Comparison of ENCODE assay signal across 8 mouse cellular contexts in genomic region chr6:77979241-77979961, GRCm38 (mm10). TPM values are rescaled to one million over a fixed set of nuclear protein-coding genes. Genes with fewer than 3 reads are reported as not detected.
A peak's percentile ranks its signal among the peaks of the same experiment; 100 is the strongest.
DNase-seq lines count a peak whose midpoint lies in the region; ATAC-seq and TF ChIP-seq lines count a peak whose summit lies in the region.

Gene Ctnna2 (minus strand): TSS chr6:77979699.

- H3K9ac ChIP-seq in intestine, embryonic 14.5 days (ENCODE audit: low read length) = 0 out of 2 replicates have a peak within 1 kb of the TSS, but pooled peaks have one; percentile 20

- peak; percentile 67; the same call in 1 of the 2 replicates for TF ChIP-seq POLR2A in cortical plate, adult 2 months (IDR thresholded peaks at IDR 0.05; ENCODE audit: extremely low read depth, insufficient read depth, low read length)

- H3K27me3 ChIP-seq in intestine, embryonic 14.5 days (replicated peaks; ENCODE audit: control insufficient read depth, insufficient read depth, low read length) = no peaks in the 10 kb centered on the region

- ATAC-seq in intestine, embryonic 14.5 days (replicated peaks; ENCODE audit: low FRiP score, low TSS enrichment, low read depth) = peak; percentile 95
- ATAC-seq in erythroblast, adult 5-6 weeks (replicated peaks; ENCODE audit: low FRiP score, poor library complexity, severe bottlenecking) = no peak

- peak; percentile 22; the same call in 1 of the 2 replicates for TF ChIP-seq CTCF in cortical plate, adult 2 months (IDR thresholded peaks at IDR 0.05; ENCODE audit: extremely low read depth, insufficient read depth, low read length)
- peak; percentile 69 for TF ChIP-seq CTCF in left cerebral cortex, adult 2 months (IDR thresholded peaks at IDR 0.05)

- H3K4me2 ChIP-seq in intestine, embryonic 14.5 days (ENCODE audit: low read length) = peak within 1 kb of the TSS; percentile 55

- peak; percentile 79 for DNase-seq in adrenal gland, postnatal 10 days
- peak; percentile 48 for DNase-seq in gastrocnemius, postnatal 25 days
- peak; percentile 90 for DNase-seq in intestine, embryonic 14.5 days (ENCODE audit: low spot score)
- peak; percentile 95 to 96 for DNase-seq in left cerebral cortex, adult 2 months (ENCODE audit: extremely low spot score in 1 of 2, low spot score in 2 of 2)
- peak; percentile 41 to 70 for DNase-seq in lung, postnatal 4 days
- DNase-seq in right cerebral cortex, postnatal 25 days = peak; percentile 95

- peak within 1 kb of the TSS; percentile 85 for H3K4me3 ChIP-seq in cortical plate, adult 2 months (ENCODE audit: insufficient read depth, low read length)
- peak within 1 kb of the TSS; percentile 40 for H3K4me3 ChIP-seq in intestine, embryonic 14.5 days (ENCODE audit: low read depth, low read length)
- H3K4me3 ChIP-seq in left cerebral cortex, adult 2 months = peak within 1 kb of the TSS; percentile 81

- intact Hi-C loops in left cerebral cortex, adult 2 months (cut with DNase I) = loop anchor here (5.0 kb wide), 5 partner anchors 42 to 348 kb away; no protein-coding TSS in a partner anchor

- H3K4me1 ChIP-seq in cortical plate, adult 2 months (ENCODE audit: control insufficient read depth, insufficient read depth, low read length) = no peaks in the 10 kb centered on the region; the same call in 1 of the 2 replicates
- peaks cover 5% of the 10 kb centered on the region for H3K4me1 ChIP-seq in intestine, embryonic 14.5 days (replicated peaks; ENCODE audit: control insufficient read depth, insufficient read depth, low read length)

- no peaks in the 10 kb centered on the region for H3K9me3 ChIP-seq in intestine, embryonic 14.5 days (ENCODE audit: control insufficient read depth, low read length)

- no peak within 1 kb of the TSS for H3K27ac ChIP-seq in cortical plate, adult 2 months (ENCODE audit: insufficient read depth, low read length)
- no peak within 1 kb of the TSS for H3K27ac ChIP-seq in intestine, embryonic 14.5 days (ENCODE audit: low read depth)
- H3K27ac ChIP-seq in left cerebral cortex, adult 2 months = peak within 1 kb of the TSS; percentile 95

- under 1% methylated on average over 43 of the region's 58 CpGs for WGBS in intestine, embryonic 14.5 days

- H3K36me3 ChIP-seq in intestine, embryonic 14.5 days (ENCODE audit: control insufficient read depth, insufficient read depth, low read length) = no peaks in the 10 kb centered on the region

RNA-seq across cellular contexts. Expression of gene Ctnna2, which starts in this region (rescaled TPM):
- total RNA-seq in adrenal gland, postnatal 10 days (2021) = 1 to 10 TPM; 3.0 to 6.3 TPM
- polyA plus RNA-seq in cortical plate, adult 2 months (2012; rRNA removed) = 81.1 and 86.0 TPM in 2 replicates
- total RNA-seq in gastrocnemius, postnatal 25 days (2021) = not detected
- 10.3 and 11.1 TPM in 2 replicates for polyA plus RNA-seq in intestine, embryonic 14.5 days (2014; fragmentation: Nextera tagmentation; extraction: Ambion mirVana)
- total RNA-seq in left cerebral cortex, adult 2 months (2021) = 100 to 1,000 TPM; 112 to 114 TPM
- total RNA-seq in erythroblast, adult 5-6 weeks (2015; ENCODE audit: low replicate concordance) = not detected in 2 replicates
- not detected in 2 replicates for total RNA-seq in erythroblast, adult 5-6 weeks (2017; ENCODE audit: low replicate concordance)

Comparison
In these comparisons a context has a peak if more than half of its experiments do, and no peak if none do; other contexts are left out.
1. RNA of gene Ctnna2 (total RNA-seq): 112 to 114 TPM in left cerebral cortex, adult 2 months; 3.0 to 6.3 TPM in adrenal gland, postnatal 10 days, not detected in gastrocnemius, postnatal 25 days and not detected in erythroblast, adult 5-6 weeks; every median in the first group is over 10 times any median in the second.
2. Peak in DNase-seq in gastrocnemius, postnatal 25 days; RNA of the gene not detected or under 1 TPM.
3. Peak in every context shown above with its lines, with median percentiles within 50 percentile points of each other: DNase-seq and H3K4me3 ChIP-seq.